Mouse (Mus musculus): ENCODE measurements around the gene Gpr108.

Gpr108 gene

DNA sequence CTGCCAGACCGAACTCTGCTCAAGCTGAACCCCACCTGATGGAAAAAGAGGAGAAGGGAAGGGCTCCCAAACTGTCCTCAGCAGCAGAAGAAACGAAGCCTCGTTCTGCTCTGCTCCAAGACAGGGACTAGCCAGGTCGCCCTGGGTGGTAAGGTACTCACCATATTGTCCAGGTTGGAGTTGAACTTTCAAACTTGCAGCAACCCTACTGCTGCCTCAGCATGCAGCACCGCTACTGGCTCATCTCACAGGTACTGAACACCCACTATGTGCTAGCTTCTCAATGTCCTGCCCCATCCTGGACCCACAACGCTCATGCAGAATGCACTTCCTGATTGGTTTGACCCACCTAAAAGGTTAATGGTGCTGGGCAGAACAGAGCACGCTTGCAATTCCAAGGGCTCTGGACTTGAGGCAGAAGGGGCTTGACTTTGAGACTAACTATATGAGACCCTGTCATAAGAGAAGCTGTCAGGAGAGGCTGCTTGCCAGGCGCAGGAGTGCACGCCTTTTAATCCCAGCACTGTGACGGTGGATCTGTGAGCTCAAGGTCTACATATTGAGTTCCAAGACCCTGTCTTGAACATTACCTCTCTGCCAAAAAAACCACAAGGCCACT, 2.8 kb downstream of the Gpr108 start:
- DNase-seq (ENCODE audit: low spot score) = no peak

DNA sequence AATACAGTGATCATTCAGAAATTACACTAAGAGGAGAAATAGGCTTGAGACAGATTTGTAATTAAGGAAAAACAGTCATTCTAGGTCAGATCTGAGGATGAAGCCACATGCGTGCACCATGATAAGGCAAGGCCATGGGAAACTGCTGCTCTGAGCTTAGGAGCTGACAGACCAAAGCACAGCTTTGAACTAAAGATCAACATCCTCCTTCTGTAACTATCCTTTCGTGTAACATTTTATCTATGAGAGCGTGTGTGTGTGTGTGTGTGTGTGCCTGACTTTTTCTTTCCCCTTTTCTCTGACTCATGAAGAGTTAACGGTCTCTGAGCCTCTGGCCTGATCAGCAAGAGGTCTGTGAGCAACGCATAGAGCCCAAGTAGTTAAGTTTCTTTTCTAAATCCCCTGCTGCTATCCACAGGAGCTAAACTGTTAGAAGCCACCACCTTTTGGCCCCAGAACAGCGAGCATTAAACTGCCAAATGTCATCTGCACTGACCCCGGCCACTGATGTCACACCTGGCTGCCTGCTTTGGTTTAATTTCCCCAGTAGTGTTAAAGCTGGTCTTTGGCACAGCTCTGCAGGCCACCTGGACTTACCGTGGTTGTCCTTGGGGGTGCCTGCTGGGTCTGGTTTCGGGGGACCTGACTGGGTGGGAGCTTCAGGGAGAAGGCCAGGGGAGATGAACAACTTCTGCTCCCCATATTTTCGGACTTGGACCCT, 4.4 kb downstream of the Gpr108 start:
- DNase-seq (ENCODE audit: low spot score) = no peak

DNA sequence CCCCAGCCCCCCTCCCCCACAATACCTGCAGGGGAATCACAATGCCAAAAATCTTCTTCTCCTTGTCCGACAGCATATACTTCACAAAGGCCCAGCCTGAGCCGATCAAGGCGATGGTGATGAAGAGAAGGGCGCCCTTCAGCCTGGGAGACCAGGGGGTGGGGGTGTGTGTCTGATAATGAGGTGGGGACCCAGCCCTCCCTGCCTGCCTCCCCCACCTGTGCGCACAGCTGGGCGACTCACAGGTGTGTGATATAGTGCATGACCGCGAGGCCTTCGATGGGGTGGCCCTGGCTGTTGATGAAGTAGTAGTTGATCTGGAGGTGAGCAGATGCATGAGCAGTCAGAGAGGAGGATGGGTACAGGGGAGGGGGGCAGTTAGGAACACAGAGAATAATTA, 11.1 kb downstream of the Gpr108 start:
- DNase-seq (ENCODE audit: low spot score) = no peak

DNA sequence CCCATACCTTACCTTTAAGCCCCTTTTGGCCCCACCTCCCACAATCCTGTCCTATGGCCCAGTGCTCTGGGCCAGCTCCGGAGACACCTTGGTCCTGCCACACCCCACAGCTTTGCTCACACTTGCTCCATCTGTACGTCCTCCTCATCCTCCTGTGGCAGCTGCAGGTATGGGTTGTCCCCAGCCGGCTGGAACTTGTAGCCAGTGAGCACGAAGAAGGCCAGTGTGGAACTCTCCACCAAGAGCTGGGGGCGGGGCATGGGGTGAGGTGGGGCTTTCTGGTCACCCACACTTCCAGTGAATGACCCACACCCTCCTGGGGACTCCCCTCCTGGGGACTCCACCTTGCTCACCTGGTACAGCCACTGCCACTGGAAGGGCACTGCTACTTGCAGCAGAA, 12.4 kb downstream of the Gpr108 start:
- no peak for DNase-seq (ENCODE audit: low spot score)

DNA sequence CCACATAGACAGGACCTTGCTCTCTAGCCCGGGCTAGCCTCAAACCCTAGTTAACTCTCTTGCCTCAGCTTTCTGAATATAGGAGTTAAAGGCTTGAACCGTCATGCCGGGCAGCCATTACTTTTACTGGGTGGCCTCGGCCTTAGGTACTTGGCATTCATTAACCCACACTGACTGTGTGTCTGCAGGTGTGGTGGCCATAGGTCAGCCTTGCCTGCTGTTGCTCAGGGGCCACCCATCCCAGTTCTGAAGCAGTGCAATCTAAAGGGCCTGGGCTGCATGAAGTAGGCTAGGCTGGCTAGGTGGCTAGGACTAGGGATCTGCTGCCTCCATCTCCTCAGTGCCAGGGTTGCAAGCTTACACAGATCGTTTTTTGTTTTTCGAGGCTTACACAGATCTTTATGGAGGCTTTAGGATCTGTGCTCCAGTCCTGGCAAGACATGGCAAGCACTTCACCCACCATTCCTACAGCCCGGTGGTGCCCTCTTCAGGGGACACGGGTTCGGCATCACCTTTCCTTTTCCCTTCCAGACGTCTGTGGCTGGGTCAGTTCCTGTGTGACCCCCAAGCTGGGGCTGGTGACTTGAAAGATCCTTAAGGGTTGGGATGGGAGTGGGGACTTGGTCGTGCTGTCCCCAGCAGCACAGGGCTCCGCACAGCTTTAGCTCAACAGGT, 13.9 kb downstream of the Gpr108 start:
- DNase-seq (ENCODE audit: low spot score) = no peak

DNA sequence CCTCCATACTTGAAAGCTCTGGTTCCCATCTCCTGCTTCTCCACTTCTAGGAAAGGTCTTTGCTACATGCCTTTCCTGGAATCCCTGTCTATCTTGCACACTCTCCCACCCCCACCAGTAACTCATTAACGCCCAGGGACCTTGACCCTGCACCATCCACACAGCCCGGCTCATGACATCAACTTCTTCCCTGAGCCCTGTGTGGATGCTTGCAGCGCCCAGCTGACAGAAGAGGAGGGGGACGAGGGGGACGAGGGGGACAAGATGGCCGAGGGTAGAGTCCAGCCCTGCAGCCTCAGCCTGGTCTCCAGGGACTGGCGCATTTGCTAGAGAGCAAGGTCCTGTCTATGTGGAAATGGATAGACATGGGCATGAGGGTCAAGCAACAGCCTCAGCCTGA, 15.2 kb downstream of the Gpr108 start:
- DNase-seq (ENCODE audit: low spot score) = peak; percentile 5

DNA sequence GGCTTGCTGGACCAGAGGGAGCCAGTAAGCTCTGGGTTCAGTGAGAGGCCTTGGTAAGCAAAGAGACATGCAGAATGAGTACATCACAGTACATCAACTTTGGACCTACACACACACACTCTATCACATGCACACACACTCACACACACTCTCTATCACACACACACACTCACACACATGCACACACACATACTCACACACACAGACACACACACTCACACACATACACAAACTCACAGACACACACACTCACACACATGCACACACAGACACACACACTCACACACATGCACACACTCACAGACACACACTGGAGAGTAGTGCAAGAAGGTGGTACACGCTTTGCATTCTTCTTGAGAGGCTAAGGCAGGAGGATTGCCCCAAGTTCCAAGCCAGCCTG, 16.0 kb downstream of the Gpr108 start:
- no peak for DNase-seq (ENCODE audit: low spot score)

DNA sequence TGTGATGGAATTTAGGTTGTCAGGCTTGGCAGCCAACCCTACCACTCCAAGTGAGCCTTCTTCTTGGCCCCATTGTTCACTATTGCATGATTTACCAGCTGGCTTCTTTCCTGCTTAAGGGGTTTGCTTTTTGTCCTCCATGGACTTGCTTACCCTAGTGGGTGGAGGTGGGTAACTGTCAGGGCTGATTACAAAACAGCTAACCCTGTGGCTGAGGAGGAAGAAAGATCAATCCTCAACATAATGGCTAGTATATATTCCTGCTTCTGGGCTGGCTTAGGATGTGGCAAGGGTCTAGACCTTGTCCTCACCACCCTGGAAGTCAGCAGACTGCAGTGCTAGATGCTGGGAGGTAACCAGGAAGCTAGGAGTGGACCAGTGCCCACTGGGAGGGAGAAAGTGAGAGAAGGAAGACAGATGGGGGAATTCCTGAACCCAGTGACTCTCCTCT, 16.9 kb downstream of the Gpr108 start:
- no peak for DNase-seq (ENCODE audit: low spot score)

DNA sequence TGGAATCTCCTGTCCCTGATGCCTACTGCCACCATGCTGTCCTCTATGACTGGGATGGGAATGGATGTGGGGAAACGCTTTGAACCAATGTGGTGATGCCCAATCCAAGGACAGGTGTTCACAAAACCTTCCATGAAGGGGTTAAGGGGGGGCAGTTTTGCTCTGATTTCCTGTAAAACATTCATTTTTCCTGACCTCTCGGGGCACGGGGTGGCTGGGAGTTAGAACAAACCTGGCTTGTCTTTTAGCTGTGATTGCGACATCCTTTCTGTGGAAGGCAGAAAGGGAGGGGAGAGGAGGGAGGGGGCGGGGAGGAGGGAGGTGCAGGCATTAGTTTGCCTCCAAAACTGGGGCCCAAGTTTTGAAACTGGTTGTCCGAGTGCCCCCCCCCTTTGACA, 17.5 kb downstream of the Gpr108 start:
- DNase-seq (ENCODE audit: low spot score) = no peak

DNA sequence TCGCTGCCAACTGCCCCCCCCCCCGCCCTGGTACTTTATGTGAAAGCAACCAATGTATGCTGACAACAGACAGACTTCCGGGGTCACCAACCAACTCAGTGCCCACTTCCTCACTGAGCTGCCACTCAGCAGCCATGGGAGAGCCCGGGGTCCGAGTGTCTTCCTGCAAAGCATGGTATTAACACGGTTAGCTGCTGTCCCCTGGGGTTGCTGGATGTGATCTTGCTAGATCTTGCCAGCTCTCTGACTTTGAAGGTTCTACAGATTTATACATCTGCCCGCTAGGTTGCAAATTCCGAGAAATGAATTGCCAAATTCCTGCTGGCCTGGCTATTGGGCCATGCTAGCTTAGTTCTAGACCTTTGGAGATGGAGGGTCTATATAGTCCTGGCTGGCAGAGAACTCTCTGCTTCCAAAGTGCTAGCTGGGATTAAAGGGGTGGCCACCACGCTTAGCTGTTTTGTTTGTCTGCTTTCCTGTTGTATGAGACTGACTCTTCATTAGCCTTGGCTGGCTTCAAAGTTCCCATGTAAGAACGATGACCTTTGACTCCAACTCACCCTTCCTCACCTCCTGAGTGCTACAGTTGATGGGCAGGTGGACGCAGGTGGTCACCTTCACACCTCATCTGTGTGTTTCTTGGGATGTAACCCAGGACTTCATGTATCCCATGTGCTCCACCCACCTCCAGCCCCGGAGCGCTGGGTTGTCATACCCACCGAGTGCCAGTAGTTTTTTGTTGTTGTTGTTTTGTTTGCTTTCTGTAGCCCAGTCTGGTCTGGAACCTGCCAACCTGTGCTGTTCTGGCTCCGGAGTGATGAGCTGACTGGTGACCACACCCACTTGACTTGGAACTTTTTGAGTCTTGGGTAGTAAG, 18.2 kb downstream of the Gpr108 start:
- no peak for DNase-seq (ENCODE audit: low spot score)

DNA sequence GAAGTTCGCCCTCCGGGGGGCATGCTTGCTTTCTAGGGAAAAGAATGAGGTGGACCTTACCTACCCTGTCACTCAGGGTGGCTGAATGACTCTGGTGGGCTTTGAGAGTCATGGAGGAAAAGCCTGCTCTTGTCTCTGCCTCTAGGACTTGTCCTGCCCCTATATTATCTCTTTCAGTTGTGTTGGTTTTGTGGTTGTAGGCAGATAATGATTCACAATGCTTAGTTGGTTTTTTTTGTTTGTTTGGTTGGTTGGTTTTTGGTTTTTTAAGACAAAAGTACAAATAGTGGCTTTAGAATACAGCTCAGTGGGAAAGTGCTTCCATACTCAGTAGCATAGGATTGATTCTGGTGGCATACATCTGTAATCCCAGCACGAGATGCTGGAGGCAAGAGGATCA, 19.4 kb downstream of the Gpr108 start:
- no peak for DNase-seq (ENCODE audit: low spot score)

DNA sequence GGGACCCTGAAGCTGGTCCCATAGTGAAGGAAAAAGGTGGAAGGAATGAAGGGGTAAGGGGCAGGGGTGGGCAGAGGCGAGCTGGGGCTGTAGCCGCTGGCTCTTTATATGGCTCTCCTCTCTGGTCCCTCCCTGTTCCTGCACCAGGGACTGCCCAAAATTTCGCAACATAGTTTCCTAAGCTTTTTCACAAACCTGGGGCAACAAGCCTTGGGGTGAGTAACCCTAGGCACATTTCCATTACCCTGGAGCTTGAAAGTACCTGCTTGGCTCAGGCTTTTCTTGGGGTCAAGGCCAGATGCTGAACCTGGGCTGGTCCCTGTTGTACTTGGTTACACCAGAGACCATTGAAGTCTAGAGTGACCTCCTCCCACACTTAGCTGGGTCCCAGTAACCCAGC, 20.2 kb downstream of the Gpr108 start, which contains the start of gene C3:
Gene C3, minus strand, starts transcription at position 123 of the 400 bp plus-strand sequence.
- no peak for DNase-seq (ENCODE audit: low spot score)

DNA sequence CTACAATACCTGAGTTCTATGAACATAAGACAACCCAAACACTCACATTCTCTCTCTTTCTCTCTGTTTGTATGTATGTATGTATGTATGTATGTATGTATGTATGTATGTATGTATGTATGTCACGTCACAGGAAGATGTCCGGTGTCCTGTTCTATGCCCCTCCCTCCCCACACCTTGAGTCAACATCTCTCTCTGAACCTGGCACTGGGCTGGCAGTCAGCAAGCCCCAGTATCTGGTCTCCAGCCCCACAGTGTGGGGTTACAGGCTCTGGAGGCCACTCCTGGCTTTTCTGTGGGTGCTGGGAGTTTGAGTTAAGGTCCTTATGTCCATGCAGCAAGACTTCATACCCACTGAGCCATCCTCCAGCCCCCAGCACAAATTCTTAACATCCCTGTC, 20.8 kb downstream of the Gpr108 start:
- no peak for DNase-seq (ENCODE audit: low spot score)

DNA sequence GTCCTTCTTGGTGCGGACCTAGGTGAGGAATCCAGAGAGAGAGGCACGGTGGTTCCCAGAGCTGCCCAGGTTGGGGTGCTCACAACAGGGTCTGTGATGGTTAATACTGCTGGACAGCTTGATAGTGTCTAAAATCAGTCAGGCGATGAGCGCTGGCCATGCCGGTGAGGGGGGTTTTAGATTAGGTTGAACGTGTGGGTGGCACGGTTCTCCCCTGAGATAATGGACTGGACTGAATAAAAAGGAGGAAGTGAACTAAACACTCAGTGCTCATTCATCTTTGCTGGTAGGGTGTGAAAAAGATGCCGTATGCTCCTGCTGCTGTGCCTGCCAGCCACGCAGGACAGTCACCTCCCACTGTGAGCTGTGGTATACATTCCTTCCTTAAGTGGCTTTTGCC, 24.9 kb downstream of the Gpr108 start:
- DNase-seq (ENCODE audit: low spot score) = no peak

DNA sequence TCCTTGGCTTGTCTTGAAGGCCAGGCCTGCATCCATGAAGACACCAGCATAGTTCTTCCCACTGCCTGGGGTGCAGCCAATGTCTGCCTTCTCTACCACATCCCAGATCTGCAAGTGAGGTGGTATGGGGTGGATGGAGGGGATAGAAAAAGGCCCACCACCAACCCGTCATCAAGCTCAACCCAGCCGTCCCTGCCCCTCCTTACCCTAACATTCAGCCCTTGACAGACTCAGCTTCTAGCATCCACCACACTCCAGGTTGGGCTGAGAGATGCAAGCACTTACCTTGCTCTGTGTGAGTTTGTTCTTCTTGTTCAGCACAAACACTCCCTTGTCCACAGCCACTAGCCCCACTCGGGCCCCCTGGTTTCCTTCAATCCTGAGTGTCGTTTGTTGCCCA, 26.3 kb downstream of the Gpr108 start:
- no peak for DNase-seq (ENCODE audit: low spot score)

DNA sequence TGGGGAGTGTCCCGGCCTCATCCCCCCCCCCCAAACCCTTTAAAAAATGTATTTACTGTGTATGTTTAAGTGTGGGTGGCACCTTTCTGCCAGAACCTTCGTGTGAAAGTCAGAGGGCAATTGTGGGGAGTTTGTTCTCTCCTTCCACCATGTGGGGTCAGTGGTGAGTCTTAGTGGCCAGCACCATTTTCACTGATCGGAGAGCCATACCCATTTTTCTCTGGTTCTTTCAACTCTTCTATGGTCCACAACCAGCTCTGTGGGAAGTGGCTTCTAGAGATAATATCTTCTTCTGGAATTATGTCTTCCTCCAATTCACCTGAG, 28.4 kb downstream of the Gpr108 start:
- peak; percentile 61 for DNase-seq (ENCODE audit: low spot score)

DNA sequence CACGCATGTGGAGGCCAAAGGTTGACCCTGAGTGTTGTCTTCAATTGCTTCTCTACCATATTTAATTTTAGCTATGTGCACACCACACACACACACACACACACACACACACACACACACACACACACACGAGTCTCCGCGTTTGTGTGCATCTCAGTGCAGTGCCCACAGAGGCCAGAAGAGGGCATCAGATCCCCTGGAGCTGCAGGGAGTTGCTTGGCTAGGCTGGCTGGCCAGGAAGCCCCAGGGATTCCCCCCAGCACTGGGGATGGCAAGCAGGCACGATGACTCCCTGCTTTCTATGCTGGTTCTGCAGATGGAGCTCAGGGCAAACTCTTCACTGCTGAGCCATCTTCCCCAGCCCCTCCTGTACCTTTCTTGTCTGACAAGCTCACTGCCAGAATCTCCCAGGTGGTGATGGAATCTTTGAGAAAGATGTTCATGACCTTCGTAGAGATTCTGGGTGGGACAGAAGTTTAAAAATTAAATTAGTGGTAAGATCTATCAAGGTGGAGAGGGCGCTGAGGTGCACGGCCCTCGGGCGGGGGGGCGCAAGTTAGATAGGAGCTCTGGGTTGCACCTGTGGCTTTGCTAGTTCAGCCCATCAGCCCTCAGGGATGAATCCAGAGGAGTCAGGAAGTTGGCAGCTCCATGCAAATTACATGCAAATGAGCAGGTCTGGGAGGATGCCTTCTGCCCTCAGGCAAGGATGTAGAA, 28.9 kb downstream of the Gpr108 start:
- peak; percentile 73 for DNase-seq (ENCODE audit: low spot score)

DNA sequence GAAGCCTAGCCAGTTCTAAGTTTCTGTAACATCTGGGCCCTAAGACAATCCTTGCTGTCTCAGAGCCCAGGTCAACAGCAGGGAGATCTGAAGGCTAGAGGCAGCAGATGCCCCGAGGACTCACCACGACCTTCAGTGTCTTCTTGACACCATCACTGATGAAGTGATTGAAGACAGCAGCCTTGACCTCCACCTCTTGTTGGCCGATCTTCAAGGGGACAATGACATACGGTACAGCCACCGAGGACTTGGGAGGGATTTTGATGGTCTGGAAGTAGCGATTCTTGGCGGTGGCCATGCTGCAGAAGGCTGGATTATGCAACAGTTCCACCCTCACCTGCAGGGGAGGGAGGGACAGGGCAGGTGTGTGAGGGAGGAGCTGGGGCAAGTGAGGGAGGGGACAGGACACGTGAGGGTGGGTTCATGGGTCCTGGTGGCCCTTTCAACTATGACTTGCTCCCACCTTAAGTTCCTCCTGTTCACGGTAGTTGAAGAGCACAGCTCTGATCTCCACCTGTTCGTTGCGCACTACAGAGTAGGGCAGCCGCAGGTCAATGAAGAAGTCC, 29.8 kb downstream of the Gpr108 start:
- DNase-seq (ENCODE audit: low spot score) = no peak

DNA sequence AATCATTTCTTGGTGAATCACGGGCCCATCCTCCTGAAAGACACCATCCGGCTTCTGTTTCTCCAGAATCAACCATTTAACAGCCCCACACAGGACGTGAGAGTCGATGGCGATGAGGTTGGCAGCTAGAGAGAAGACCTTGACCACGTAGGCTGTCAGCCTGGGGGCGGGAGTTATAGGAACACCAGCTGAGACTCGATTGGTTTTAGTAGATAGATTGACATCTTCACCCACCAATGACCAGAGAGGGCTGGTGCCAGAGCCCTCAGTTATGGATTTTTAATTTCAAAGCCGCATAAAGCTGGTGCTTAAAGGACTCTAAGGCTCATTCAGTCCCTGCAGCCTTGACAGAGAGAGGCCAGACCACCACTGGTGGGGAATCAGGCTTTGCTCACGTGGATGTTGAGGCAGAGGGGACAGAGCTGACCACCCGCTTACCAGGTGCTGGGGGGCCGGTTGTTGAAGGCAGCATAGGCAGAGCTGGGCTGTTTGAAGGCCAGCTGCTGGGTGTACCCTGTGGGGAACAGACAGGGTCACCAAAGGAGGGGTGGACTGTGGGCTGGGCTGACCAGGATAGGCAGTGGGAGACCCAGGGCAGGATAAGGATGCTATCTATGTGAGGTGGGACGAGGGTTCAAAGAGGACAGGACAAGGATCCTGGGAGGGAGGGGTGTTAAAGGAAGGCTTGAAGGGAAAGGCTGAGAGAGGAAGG, 33.4 kb downstream of the Gpr108 start:
- peak; percentile 53 for DNase-seq (ENCODE audit: low spot score)

DNA sequence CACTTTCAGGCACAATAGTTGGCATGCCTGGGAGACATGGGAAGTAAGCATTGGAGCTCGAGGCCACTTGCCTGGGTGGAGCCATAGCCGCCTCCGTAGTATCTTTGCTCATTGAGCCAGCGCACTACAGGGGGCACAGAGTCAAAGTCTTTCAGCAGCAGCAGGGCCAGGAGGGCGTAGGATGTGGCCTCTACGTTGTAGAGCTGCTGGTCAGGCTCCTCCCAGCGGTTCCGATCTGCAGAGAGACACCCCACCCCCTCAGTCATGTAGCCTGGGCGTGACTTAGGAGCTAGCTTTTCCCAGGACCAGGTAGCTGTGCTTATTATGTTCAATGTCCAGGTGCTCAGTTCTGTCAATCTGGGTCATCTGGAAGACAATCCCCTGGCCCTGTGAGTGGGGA, 36.7 kb downstream of the Gpr108 start:
- DNase-seq (ENCODE audit: low spot score) = no peak

DNA sequence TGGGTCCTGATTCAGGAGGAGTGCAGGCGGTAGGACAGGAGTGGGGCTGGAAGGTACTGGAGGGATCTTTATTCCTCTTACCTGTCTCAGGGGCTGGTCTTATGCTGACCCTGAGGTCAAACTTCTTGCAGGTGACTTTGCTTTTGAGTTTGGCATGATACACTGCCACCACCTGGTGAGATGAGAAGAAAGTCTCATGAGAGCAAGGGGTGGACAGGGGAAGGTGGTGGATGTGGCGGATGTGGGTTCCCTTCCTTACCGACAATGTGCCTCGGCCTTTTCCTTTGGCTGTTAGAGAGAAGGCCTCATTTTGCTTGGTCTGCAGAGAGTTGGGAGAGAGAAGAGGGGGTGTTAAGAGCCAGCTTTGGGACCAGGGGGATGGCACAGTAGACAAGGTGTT, 38.9 kb downstream of the Gpr108 start:
- DNase-seq (ENCODE audit: low spot score) = no peak
